Mouse (Mus musculus) ES-E14 (cell line): ENCODE measurements at regions not wholly inside any gene's neighbourhood (a gene's known extent, or its start where the extent isn't known, plus 50 kb on each side); places are given as distances from the start of the nearest gene placed in this dataset.
"Not testable (repeated sequence)": the region's sequence is repeated elsewhere in the genome, so short reads cannot be mapped to it uniquely, and the experiment has no call there.

ENCODE experiments used
- DNase-seq: peaks from one replicate; pipeline ENCODE4 v3.0.0-alpha.2; 2013; ENCODE audit warnings: low read depth, low spot score
- H3K27ac ChIP-seq: 2 replicates; pipeline ENCODE4 v1.5.1; 2012; ENCODE audit warnings: low read depth, mild to moderate bottlenecking, low read length, moderate library complexity, mixed read lengths; ENCODE audit not compliant: poor library complexity, insufficient read depth, severe bottlenecking
- H3K36me3 ChIP-seq: 2 replicates; pipeline ENCODE4 v1.6.1; 2012; ENCODE audit warnings: mild to moderate bottlenecking, low read length, moderate library complexity, mixed read lengths; ENCODE audit not compliant: control insufficient read depth, poor library complexity, insufficient read depth, severe bottlenecking
- H3K4me1 ChIP-seq, 2 experiments: fragments of 150-350 bp in 1 of 2; sonication (generic) in 1 of 2; 2 replicates each; pipeline ENCODE4 v1.6.1; 2012; ENCODE audit warnings: low read length in 2 of 2, mild to moderate bottlenecking in 1 of 2, mixed read lengths in 1 of 2; ENCODE audit not compliant: control insufficient read depth in 2 of 2, insufficient read depth in 2 of 2, poor library complexity in 1 of 2
- H3K4me3 ChIP-seq, 2 experiments: fragments of 150-350 bp in 1 of 2; sonication (generic) in 1 of 2; 2 replicates each; pipeline ENCODE4 v1.5.1; 2012; ENCODE audit warnings: low read length in 2 of 2, low read depth in 1 of 2, mild to moderate bottlenecking in 1 of 2, mixed read lengths in 1 of 2; ENCODE audit not compliant: insufficient read depth in 1 of 2, poor library complexity in 1 of 2, severe bottlenecking in 1 of 2
- H3K9ac ChIP-seq: 2 replicates; pipeline ENCODE4 v1.6.1; 2012; ENCODE audit warnings: low read depth, mild to moderate bottlenecking, low read length, mixed read lengths; ENCODE audit not compliant: poor library complexity, insufficient read depth, severe bottlenecking
- H3K9me3 ChIP-seq: fragments of 150-350 bp; sonication (generic); 2 replicates; pipeline ENCODE4 v1.6.1; 2012; ENCODE audit warnings: low read depth, mild to moderate bottlenecking, low read length; ENCODE audit not compliant: control insufficient read depth, insufficient read depth
- CHD2 ChIP-seq: IDR thresholded peaks from 2 replicates; pipeline ENCODE4 v1.6.1; 2014; ENCODE audit warnings: mild to moderate bottlenecking, low read depth, low read length, inconsistent platforms
- HCFC1 ChIP-seq: IDR thresholded peaks from 2 replicates; pipeline ENCODE4 v1.6.1; 2012; ENCODE audit warnings: low read length, inconsistent platforms, borderline replicate concordance; ENCODE audit not compliant: insufficient read depth
- MAFK ChIP-seq: IDR thresholded peaks from 2 replicates; pipeline ENCODE4 v1.6.1; 2014; ENCODE audit warnings: mild to moderate bottlenecking, low read depth, low read length, inconsistent platforms; ENCODE audit not compliant: insufficient read depth
- ZC3H11A ChIP-seq: IDR thresholded peaks from 2 replicates; pipeline ENCODE4 v1.6.1; 2012; ENCODE audit warnings: low read depth, mild to moderate bottlenecking, inconsistent platforms, low read length, borderline replicate concordance
- ZNF384 ChIP-seq: IDR thresholded peaks from 2 replicates; pipeline ENCODE4 v1.6.1; 2012; ENCODE audit warnings: low read depth, low read length, inconsistent platforms
- in situ Hi-C, 2 experiments: fragments of 600-800 bp; cut with MboI; formaldehyde crosslinking; loops; one replicate each; pipeline ENCODE4 v1.15.1; 2025; ENCODE audit warnings: low sequenced_read_pairs in 2 of 2, inconsistent platforms in 1 of 2; ENCODE audit not compliant: unreplicated experiment in 2 of 2

- no peak for DNase-seq
- TF ChIP-seq ZNF384, result no peak
- no peak for TF ChIP-seq ZC3H11A
- TF ChIP-seq HCFC1, result no peak
- TF ChIP-seq CHD2, result no peak
- Histone ChIP-seq H3K9me3 (no peaks in the 10 kb centered on the region), H3K4me1 (no peaks in the 10 kb centered on the region), H3K36me3 (no peaks in the 10 kb centered on the region), H3K4me3 (no peak overlapping the region), H3K27ac (no peak overlapping the region), H3K9ac (no peak overlapping the region)
- in situ Hi-C loops, result no loop called here
Measured at GRCm38 (mm10) chr2:100320461-100320860, 1304.1 kb upstream of the Rag2 start.

GRCm38 (mm10) chr2:100340713-100341112 lies 1283.8 kb upstream of the Rag2 start:
- no peak for TF ChIP-seq MAFK
- no peak for TF ChIP-seq ZC3H11A
- in situ Hi-C loops, result no loop called here
- Histone ChIP-seq H3K4me1 (no peaks in the 10 kb centered on the region), H3K36me3 (no peaks in the 10 kb centered on the region), H3K27ac (no peak overlapping the region), H3K4me3 (no peak overlapping the region), H3K9ac (no peak overlapping the region), H3K9me3 (no peaks in the 10 kb centered on the region)
- DNase-seq, result no peak

GRCm38 (mm10) chr2:100344921-100345425 lies 1279.5 kb upstream of the Rag2 start:
- no peak for DNase-seq
- H3K9me3 ChIP-seq, result no peaks in the 10 kb centered on the region
- H3K9ac ChIP-seq, result no peak overlapping the region
- TF ChIP-seq MAFK (no peak), ZNF384 (no peak), CHD2 (no peak), HCFC1 (no peak), ZC3H11A (no peak)
- H3K36me3 ChIP-seq, result no peaks in the 10 kb centered on the region
- no peak overlapping the region for H3K27ac ChIP-seq
- in situ Hi-C loops, result no loop called here
- no peaks in the 10 kb centered on the region for H3K4me1 ChIP-seq
- H3K4me3 ChIP-seq, result no peak overlapping the region

GRCm38 (mm10) chr2:100365616-100366015 lies 1258.9 kb upstream of the Rag2 start:
- H3K36me3 ChIP-seq, H3K27ac ChIP-seq, H3K4me1 ChIP-seq, DNase-seq, H3K4me3 ChIP-seq, in situ Hi-C loops, H3K9ac ChIP-seq, H3K9me3 ChIP-seq: not testable (repeated sequence)

- H3K36me3 ChIP-seq, result no peaks in the 10 kb centered on the region
- no peak for DNase-seq
- peak; percentile 94 for TF ChIP-seq ZNF384
- no peak for TF ChIP-seq MAFK
- no peak for TF ChIP-seq HCFC1
- no peak for TF ChIP-seq CHD2
- in situ Hi-C loops, result no loop called here
- no peak overlapping the region for H3K4me3 ChIP-seq
- no peak overlapping the region for H3K9ac ChIP-seq
- no peak overlapping the region for H3K27ac ChIP-seq
- peaks cover 0 to 3% of the 10 kb centered on the region in 2 experiments; a peak in 1 of 4 replicates for H3K4me1 ChIP-seq
- H3K9me3 ChIP-seq, result no peaks in the 10 kb centered on the region
Measured at GRCm38 (mm10) chr2:100399776-100400175, 1224.7 kb upstream of the Rag2 start.
